Mouse (Mus musculus) ovary, postnatal 36 days (tissue): ENCODE measurements around the gene Slc22a16.
"Not testable (repeated sequence)": the region's sequence is repeated elsewhere in the genome, so short reads cannot be mapped to it uniquely, and the experiment has no call there.

Experiments used
- DNase-seq: peaks from one replicate; pipeline ENCODE4 v3.0.0; 2022; ENCODE audit warnings: low spot score, mixed read lengths

The Slc22a16 gene

DNA sequence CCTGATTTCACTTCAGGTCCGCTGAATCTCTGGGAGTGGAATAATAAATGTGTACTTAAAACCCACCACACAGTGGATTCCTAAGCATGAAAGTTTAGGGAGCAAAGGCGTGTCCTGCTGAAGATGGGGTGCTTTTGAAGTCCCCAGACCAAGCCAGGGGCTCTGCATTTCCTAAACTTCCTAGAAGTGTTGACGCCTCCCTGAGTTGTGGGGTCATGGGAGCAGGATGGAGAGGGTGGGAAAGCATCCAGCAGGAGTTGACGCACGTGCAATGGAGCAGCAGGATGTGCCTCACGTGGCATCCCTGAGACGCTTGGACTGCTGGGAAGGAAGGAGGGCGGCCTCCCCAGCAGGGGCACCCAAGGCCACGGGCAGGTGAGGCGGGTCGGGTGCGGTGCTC lies at the start of gene Slc22a16:
TSS of gene Slc22a16 (plus strand) at position 301 of the 400 bp plus-strand sequence.
- no peak for DNase-seq

DNA sequence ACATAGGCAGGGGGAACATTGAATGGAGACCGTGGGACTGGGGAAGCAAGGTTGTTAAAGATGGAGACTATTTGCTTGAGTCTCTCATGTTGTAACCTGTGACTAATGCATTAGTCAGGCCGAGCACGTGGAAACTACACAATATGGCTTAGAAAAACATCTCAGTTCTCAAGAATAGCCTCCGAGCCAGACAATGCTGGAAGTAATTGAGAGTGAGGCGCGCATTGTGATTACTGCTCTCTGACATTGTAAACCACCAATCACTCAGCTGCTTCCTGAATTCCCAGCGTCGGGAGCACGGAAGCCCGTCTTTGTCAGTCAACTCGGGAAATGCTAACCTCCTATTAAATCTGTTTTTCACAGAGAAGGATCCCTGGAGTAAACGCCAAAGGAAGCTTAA lies 48.6 kb upstream of the Slc22a16 start:
- DNase-seq, result no peak

DNA sequence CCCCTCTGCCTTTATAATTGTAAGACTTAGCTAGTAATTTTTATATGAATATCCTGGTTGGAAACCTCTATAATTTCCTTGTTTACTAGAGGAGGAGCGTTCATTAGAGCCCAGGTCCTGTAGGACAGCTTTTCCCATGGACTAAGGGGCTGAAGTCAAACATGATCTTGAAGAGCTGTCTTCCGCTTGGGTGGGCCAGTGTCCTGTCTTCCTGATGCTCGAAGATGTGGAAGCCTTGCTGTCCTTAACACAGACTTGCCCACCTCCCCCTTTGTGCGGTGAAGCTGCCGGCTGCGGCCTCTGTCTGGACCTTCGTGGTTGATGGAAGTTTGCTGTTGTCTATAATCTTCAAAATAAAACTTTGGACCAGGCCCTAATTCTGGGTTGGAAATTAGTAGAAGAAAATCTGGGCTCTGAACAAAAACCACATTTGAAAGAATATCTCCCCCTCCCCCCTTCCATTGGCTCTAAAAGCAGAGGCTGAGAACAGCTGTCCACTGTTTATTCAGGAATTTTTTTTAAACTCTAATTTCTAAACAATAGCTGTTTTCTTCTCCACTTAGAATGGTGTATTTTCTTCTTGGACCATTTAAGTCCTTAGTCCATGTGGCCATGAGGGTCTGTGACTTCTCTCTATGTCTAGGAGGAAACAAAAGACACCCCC lies 46.7 kb upstream of the Slc22a16 start:
- no peak for DNase-seq

GRCm38 (mm10) chr10:40524032-40524806 lies 45.9 kb upstream of the Slc22a16 start:
- no peak for DNase-seq

DNA sequence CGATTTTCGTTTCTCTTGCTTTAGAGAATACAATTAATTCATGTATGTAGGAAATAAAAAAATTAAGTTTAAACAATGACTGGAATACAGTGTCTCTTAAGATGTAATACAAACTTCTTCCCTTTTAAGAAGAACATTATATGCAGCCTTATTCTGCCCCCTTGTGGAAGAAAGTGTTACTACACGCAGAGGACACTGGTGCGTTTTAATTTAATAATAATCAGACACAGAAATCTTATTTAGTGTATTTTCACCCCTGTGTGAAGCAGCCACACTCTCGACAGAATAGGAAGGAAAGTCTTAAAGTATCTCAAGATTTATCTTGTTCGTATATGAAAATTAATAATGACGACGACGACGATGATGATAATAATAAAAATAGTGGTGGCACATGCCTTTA lies 45.1 kb upstream of the Slc22a16 start:
- no peak for DNase-seq

DNA sequence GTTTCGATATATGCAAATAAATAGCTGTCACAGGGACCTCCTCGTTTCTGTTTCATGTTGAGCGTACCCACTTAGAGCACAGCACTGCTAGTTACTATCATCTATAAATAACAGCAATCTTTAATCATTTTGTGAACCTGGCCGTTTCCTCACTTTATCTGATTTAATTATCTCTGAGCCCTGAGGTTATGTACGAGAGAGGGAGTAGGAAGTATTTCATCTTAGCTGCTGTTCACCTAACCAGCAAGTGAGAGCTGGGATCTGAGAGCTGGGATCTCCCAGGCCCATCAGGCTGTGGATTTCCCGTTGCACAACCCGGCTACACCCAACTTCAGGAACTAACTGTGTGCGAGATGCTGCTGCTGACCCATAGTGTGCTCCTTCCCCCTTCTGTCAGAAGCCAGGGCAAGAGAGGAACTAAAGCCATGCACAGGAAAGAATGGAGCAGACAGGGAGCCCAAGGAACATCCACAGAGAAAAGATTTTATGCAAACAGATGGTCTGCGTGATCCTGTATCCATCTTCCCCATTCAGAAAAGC lies 44.5 kb upstream of the Slc22a16 start:
- DNase-seq, result no peak

- DNase-seq, result no peak
These were observed 43.8 kb upstream of the Slc22a16 start for GRCm38 (mm10) chr10:40526301-40526761.

DNA sequence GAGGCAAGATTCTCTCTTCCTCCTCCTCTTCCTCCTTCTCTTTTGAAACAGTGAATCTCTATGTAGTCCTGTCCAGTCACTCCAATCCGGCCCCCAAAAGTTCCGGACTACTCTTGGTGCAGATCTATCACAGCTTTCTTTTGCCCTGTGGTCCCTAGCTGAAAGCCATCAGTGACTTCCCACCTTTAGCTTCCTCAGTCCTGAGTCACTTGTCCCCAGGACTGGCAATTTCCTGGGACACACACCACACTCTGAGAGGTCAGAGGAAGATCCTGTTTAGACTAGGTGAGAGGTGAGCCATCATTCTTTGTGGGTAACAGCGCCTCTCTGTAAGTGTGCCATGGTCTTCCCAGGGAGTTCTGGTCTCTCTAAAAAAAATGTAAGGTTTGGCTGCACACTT lies 43.1 kb upstream of the Slc22a16 start:
- DNase-seq, result no peak

DNA sequence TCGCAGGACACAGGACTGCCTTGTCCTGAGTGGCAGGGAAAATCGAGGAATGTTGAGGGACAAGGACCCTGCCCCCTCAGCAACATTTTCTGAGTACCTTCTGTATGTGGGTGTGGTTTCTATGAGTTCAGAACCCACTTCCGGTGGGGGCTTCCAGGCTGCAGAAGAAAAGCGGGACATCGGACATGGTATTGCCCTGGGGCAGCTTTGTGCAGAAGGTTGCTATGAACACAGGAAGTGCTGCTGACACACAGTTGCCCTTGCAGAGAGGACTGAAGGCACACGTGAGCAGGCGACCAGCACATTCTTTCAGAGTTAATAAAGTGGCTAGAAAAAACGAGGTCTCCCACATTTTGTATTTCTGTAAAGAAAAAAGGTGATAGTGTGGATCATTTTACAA lies 42.6 kb upstream of the Slc22a16 start:
- no peak for DNase-seq

DNA sequence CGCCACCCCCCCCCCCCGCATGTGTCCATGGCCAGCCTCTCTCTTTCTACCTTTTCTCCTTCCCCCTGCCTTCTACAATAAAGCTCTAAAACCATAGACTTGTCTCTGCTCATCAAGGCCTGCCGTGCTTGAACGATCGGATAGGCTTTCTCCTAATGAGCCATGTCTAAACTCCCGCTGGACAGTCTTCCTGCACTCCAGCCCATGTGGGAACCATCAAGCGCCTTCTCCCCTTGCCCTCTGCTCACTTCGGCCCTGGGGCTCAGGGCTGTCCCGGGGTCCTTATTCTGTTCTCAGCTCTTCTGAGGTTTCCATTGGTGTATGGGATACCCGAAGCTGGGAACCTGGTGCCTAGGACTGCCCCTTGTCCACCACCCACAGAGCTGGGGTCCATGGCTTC lies 41.5 kb upstream of the Slc22a16 start:
- DNase-seq, result no peak

DNA sequence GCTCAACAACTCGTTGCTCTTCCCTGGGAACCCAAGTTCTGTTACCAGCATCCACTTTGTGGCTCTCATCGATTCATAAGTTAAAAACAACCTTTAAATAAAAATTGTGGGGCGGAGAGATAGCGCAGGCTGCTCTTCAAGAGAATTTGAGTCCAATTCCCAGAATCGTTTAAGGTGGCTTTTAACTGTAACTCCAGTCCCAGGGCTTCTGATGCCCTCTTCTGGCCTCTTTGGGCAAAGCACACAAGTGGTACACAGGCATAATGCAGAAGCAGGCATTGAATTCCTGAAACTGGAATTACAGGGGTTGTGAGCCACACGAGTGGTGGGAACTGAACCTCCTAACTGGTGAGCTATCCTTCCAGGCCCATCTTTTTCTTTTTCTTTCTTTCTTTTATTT lies 40.5 kb upstream of the Slc22a16 start:
- peak; percentile 24 for DNase-seq

DNA sequence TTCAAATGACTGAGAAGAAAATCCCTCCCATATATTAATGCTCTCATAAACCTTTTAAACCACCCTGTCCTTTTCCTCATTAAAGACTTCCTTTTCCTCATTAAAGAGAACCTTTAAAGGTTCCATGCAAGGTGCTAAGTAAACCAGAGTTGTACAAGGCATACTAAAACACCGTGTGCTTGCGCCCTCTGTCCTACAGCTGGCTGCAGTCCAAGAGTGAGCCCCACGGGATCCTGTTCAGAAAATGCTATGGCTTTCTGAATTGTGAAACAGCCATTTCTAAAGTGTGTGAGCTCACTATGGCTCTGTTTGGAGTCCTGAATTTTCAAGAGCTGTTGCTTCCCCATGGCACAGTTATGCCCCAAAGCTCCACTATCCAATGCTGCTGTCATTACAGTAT lies 39.5 kb upstream of the Slc22a16 start:
- DNase-seq, result no peak

DNA sequence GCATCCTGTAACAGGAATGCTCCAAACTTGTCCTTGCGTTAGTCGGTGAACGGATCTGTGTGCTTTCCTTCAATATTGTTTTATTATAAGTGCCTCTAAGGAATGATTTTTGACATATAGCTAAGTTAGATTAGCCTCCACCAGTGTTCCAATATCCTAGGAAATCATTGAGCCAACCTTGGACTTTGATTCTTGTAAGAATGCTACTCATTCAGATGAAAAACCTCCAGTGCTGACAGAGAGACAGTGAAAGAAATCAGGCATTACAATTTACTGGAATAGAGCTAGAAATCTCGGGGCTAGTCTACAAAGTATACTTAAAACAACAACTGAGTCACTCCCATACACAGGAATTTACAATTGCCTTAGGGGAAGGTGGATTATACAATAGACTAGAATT lies 37.5 kb upstream of the Slc22a16 start:
- not testable (repeated sequence) for DNase-seq

GRCm38 (mm10) chr10:40541351-40541750 lies 28.8 kb upstream of the Slc22a16 start:
- no peak for DNase-seq

DNA sequence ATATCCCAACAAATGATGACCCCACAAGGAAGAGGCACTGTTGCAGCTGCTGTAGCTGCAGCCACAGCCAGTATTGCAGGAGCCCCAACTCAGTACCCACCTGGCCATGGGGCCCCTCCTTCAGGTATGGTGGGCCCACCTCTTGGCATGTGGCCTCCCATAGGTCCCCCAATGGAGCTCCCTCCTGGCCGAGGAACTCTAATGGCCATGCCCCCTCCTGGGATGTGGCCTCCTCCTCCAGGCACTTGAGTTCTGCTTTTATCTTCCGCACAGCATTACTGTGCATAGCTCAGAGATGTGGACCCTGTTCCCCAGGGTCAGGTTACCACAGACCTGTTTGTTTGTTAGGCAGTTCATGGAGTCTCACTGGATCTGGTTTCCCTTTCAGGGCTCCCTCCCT lies 20.8 kb upstream of the Slc22a16 start:
- no peak for DNase-seq

GRCm38 (mm10) chr10:40551801-40552200 lies 18.3 kb upstream of the Slc22a16 start:
- no peak for DNase-seq

DNA sequence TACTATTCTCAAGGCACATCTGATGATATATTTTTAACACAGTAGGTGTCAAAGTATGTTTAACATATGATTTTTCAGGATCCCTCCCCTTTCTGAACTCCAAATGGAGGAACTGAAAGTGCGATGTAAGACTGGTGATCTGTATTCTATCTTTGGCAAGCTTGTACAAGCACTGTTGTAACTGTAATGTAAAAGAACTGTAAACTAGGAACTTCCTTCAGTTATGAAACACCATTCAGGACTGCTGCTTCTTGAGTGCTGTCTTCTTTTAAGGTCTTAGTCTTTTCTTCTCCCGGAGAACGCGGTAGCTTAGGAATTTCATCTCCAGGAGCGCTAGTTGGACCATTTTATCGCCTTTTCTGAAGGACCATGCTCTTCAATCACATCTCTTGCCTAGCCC lies 4.4 kb upstream of the Slc22a16 start:
- not testable (repeated sequence) for DNase-seq

GRCm38 (mm10) chr10:40575912-40576634 lies 5.9 kb downstream of the Slc22a16 start:
- DNase-seq, result no peak

DNA sequence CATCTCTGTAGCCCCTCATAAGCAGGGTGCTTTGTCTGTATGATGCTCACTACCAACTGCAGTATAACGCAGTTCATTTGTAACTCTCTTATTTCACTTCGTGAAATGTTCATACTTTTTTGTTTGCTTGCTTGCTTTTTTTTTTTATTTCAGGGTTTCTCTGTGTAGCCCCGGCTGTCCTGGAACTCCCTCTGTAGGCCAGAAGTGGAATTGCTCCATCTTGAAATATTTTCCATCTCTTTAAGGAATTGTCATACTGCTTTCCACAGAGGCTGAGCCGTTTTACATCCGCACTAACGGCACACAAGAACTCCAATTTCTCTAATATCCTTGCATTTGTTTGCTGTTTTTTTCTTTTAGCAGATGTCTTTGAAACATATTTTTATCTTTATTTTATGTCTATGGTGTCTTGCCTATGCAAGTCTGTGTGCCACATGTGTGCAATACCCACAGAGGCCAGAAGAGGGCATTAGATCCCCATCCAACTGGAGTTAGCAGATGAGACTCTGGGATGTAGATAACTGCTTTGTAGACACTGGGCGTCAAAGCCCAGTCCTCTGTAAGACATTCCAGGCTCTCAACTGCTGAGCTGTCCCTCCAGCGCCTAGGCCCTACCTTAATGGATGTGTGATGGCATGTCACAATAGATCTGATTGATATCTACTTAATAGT lies 13.6 kb downstream of the Slc22a16 start:
- DNase-seq, result no peak

- DNase-seq, result no peak
These were observed 22.1 kb downstream of the Slc22a16 start for GRCm38 (mm10) chr10:40592186-40592585.

DNA sequence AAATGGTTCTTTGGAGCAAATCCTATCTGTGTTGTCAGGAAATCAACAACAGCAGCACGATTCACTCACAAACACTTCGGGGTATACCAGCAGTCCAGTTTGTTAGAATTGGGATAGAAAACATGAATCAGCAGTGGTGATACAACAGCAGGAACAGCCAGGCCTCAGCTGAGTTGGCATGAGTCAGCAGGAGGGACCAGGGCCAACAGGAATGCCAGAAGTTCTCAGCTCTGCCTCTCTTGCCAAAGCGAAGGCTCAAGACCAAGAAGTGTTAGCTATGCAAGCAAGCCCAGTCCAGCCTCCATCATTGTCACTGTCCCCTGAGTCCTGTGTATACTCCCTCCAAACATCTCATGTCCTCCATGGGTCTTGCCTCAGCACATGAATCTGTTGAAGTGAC lies 27.0 kb downstream of the Slc22a16 start:
- no peak for DNase-seq
